Mouse (Mus musculus) lung, postnatal 25 days (tissue): ENCODE results near the gene Dand5.

ENCODE experiments used
- DNase-seq: peaks from one replicate; pipeline ENCODE4 v3.0.0; 2022; ENCODE audit warnings: low spot score

The Dand5 gene

GRCm38 (mm10) chr8:84822723-84823122 is at the start of gene Dand5:
Gene Dand5 (minus strand): TSS chr8:84822823.
- DNase-seq: no peak

GRCm38 (mm10) chr8:84871376-84872308 is 49.0 kb upstream of the Dand5 start, which contains the start of gene Syce2:
Gene Syce2 (plus strand): TSS chr8:84872111.
- peak; percentile 81 for DNase-seq

- DNase-seq: peak; percentile 94
These were observed 34.3 kb upstream of the Dand5 start, which contains the start of gene Farsa for GRCm38 (mm10) chr8:84856864-84857441. Gene Farsa (plus strand): TSS chr8:84856989.

GRCm38 (mm10) chr8:84856434-84856833 is 33.8 kb upstream of the Dand5 start:
- DNase-seq: no peak

GRCm38 (mm10) chr8:84847684-84848435 is 25.2 kb upstream of the Dand5 start:
- DNase-seq: peak; percentile 18

- peak; percentile 100 for DNase-seq
These were observed 24.3 kb upstream of the Dand5 start, which contains the start of gene Calr for GRCm38 (mm10) chr8:84846722-84847572. Gene Calr (minus strand): TSS chr8:84846934.

GRCm38 (mm10) chr8:84846094-84846721 is 23.6 kb upstream of the Dand5 start:
- no peak for DNase-seq

- peak; percentile 41 for DNase-seq
These were observed 22.9 kb upstream of the Dand5 start for GRCm38 (mm10) chr8:84845355-84846093.

GRCm38 (mm10) chr8:84844397-84845070 is 21.9 kb upstream of the Dand5 start:
- no peak for DNase-seq

GRCm38 (mm10) chr8:84841514-84841913 is 18.9 kb upstream of the Dand5 start:
- DNase-seq: no peak

- DNase-seq: peak; percentile 93
These were observed 17.8 kb upstream of the Dand5 start, which contains the start of gene Rad23a for GRCm38 (mm10) chr8:84840248-84840999. Gene Rad23a (minus strand): TSS chr8:84840665.

GRCm38 (mm10) chr8:84839875-84840247 is 17.2 kb upstream of the Dand5 start:
- no peak for DNase-seq

- DNase-seq: no peak
These were observed 16.8 kb upstream of the Dand5 start for GRCm38 (mm10) chr8:84839411-84839810.

GRCm38 (mm10) chr8:84838513-84838912 is 15.9 kb upstream of the Dand5 start:
- no peak for DNase-seq

- DNase-seq: no peak
These were observed 15.4 kb upstream of the Dand5 start for GRCm38 (mm10) chr8:84837912-84838470.

- DNase-seq: no peak
These were observed 14.7 kb upstream of the Dand5 start for GRCm38 (mm10) chr8:84837149-84837911.
